Mouse (Mus musculus) G1E (cell line): ENCODE data around the gene Slc16a12.

Experiments
- CTCF ChIP-seq: IDR thresholded peaks from 2 replicates; pipeline ENCODE4 v1.5.1; 2012; ENCODE audit warnings: low read depth, low read length, inconsistent platforms, mixed read lengths
- GATA1 ChIP-seq: IDR thresholded peaks from 2 replicates; pipeline ENCODE4 v1.6.1; 2012; ENCODE audit warnings: borderline replicate concordance, low read length, inconsistent platforms, mixed read lengths

DNA sequence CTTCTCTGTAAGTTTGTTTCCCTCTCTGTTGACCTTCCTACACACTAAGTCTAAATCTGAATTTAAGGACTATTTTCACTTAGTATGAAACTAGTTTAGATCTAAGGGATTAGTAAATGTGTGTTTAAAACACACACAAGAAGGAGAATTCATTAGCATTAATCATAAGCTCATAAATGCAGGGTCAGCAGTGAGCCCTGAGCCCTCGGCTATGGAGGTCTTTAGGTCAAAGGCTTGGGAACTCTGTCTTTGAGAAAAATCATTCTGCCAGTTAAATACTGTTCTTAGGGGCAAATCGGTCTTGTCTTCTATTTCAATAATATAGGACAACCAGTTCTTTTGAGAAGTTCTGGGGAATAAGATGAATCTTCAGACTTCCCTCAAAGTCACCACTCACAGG is 1.9 kb upstream of the Slc16a12 start:
- TF ChIP-seq GATA1 (no peak), CTCF (no peak)
